Mouse (Mus musculus) yolk sac, embryonic 10.5 days (tissue): ENCODE measurements around the gene Cdipt.

Experiments used
- DNase-seq: peaks from one replicate; pipeline ENCODE4 v3.0.0-alpha.2; 2017; ENCODE audit warnings: low spot score

Cdipt gene

DNA sequence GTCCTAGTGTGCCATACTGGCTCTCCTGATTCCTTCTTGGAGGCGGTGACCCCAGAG, at the start of gene Cdipt:
TSS of gene Cdipt (plus strand) at position 22 of the 57 bp plus-strand sequence.
- no peak for DNase-seq

DNA sequence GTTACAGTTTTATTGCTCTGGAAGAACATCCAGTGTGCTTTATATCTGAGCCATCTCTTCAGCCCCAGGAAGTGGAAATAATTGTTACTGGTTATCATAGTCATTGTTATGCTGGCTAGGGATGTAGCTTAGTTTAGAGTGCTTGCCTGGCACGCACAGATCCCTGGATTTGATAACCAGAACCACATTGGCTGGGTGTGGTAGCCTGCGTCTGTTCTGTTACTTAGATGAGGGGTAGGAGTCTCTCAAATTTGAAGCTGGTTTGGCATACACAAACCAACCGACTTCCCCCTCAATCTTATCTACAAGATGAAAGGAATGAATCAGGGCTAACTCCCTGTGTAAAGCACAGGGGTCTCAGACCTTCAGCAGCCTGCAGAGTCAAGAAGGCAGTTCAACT, 49.4 kb upstream of the Cdipt start:
- no peak for DNase-seq

DNA sequence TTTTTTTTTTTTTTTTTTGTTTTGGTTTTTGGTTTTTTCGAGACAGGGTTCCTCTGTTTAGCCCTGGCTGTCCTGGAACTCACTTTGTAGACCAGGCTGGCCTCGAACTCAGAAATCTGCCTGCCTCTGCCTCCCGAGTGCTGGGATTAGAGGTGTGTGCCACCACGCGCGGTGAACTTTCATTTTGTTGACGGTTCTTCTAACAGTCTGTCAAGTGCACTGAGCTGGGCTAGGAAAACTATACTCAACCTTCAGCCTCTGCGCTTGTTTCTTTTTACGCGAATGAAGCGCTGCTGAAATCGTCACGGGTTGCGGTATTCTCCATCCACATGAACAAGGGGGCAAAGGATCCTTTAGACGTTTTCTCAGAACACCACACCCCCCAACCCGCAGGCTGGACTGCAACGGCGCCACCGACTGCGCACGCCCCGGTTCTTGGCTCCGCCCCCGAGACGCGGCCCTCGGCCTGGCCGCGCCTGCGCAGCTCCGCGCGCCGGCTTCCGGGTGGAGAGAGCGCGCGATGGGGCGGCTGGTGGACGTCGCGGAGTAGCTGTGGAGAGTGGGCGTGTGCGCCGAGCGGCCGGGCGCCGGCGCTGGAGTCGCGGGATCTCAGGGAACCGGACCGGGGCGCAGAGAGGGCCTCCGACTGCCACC, 47.2 kb upstream of the Cdipt start, which contains the start of gene Kctd13:
TSS of gene Kctd13 (plus strand) at position 496 of the 654 bp plus-strand sequence.
- DNase-seq: peak; percentile 92

DNA sequence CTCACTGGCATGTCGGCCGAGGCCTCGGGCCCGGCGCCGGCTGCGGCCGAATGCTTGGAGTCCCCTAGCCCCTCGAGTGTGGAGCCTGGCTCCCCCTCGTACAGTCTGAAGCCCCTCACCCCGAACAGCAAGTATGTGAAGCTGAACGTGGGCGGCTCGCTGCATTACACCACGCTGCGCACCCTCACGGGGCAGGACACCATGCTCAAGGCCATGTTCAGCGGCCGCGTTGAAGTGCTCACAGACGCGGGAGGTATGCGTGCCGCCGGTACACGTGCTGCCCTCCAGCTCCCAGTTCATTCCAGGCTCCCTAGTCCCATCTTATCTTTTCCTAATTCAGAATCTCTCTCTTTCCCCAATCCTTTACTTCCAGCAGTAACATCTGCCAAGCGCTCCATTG, 46.7 kb upstream of the Cdipt start:
- DNase-seq: no peak

DNA sequence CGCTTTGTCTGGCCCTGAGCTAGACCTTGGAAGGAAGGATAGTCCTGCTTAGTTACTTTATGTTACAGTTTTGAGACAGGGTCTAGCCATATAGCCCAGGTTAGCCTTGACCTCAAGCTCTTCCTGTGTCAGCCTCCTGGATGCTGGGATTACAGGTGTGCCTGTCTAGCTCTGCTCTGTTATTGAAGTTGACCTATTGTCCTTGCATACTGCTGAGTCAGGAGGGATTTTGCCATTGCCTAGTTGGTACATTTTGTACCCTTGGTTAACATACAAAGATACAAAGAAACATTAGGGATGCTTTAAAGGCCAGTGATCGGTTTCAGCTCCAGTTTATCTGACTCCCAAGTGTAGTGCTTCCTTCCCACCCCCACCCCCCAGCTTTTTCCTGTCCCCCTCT, 43.1 kb upstream of the Cdipt start:
- DNase-seq: no peak

DNA sequence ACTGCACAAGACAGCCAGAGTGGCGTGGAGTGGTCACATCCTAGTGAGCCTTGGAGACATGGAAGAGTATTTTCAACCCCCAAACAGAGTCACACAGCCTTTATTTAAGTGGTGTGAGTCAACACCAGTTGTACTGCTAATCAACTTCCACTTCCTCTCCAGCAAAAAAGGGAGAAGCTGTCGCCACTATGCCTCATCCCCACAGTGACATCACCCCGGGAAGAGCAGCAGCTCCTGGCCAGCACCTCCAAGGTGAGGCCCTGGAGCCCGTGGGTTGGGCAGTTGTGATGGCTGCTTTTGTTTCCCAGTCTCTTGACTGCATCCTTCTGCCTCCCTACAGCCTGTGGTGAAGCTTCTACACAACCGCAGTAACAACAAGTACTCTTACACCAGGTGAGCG, 34.5 kb upstream of the Cdipt start:
- DNase-seq: no peak

DNA sequence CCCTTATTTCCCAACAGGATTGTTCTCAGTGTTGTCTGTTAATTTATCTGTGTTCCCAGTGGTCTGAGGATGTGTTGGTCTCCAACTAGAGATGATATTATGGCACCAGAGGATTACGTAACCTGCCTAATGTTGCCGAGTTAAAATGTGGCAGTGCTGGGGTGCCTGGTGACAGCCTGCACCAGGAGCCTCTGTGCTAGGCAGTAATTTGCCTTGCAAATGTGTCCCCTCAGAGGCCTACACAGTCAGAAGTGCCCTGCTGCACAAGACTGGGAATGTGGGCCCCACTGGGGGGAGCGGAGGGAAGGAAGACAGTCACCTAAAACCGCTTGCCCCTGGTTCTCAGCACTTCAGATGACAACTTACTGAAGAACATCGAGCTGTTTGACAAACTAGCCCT, 33.9 kb upstream of the Cdipt start:
- no peak for DNase-seq

DNA sequence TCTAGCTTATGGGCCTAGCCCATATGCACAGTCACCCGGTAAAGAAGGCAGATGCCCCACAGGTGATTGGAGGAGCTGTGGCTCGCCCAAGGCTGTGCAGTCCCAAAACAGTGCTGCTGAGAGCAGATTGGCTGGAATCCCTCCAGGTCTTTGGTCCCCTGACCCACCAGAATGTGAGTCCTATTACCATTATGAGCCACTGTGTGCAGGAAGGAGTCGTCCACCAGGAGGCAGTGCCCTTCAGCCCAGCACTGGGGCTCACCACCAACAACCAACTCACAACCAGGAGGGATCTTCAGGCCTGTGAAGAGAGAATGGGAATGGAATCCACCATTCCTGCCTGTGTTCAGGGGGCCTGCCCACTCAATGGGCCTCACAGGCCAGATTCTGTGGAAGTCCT, 29.2 kb upstream of the Cdipt start:
- no peak for DNase-seq

DNA sequence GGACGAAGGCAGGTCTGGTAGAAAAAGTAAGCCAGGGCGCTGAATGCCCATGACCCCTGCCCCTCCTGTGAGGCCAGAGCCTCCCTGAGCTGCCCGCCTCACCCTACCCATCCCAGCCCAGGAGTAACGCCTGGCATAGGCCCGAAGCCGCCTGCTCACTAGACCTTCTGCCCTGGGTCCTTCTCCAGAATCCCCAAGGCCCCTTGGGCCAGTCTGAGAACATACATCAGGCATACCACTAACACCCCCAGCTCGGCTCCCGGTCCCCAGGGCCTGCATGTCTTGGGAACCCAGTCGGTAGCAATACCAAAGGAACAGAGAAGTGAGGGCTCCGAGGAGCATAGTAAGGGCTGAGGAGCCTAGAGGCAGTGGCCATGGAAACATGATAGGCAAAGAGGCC, 27.1 kb upstream of the Cdipt start:
- DNase-seq: no peak

DNA sequence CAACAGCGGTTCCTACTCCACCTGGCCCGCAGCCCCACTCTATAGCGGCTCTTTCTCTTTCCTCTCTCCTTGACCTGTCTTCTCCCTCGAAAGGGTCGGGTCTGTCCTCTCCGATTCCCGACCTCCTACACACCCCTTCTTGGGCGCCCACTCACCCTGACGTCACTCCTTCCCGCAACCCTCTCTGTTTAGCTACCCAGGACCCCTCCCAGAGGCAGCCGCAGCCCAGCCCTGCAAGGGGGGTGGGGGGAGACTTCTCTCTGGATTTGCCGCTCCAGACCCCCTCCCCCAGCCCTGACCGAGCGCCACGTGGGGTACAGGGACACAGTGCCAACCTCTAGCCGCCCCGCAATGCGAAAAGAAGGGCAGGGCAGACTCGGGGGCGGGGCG, 26.3 kb upstream of the Cdipt start, which contains the start of gene Asphd1:
TSS of gene Asphd1 (minus strand) at position 180 of the 390 bp plus-strand sequence.
- DNase-seq: no peak

DNA sequence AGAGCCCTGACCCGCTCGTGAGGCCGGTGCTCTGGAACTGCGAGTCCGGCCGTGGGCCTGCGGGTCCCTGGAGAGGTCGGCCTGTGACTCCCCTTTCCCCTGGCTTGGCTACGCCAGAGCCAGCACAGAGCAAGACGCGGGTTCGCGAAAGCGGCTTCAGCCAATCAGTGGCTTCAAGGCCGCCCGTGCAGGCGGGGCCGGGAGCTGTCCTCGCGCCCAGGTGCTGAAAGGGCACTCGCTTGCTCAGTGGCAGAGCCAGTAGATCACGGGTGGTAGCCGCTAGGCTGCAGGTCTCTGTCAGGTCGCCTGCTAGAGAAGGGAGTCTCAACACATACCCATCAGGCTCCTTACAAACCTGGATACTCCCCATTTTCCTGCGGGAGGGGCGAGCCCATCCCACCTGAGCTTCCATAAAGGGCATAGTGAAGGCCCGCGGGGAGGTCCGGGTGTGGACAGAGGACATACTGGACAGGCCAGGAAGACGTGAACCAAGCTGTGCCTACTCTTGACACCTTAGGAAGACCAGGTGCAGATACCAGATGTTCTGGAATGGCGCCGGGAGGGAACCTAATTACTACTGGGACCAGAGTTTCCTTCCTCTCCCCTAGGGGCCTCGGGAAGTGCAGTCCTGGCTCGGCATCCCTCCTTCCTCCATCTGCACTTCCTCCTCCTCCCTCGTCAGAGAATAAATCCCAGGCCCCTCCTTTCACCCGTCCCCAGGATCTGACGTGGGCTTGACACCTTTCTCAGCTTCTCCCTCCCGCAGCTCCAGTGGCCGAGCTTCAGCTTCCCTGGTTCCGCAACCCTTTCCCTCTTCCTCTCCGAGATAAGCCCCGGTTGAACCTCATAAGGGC, 25.7 kb upstream of the Cdipt start, which contains the start of gene Sez6l2:
TSS of gene Sez6l2 (plus strand) at position 771 of the 854 bp plus-strand sequence.
- DNase-seq: peak; percentile 89

DNA sequence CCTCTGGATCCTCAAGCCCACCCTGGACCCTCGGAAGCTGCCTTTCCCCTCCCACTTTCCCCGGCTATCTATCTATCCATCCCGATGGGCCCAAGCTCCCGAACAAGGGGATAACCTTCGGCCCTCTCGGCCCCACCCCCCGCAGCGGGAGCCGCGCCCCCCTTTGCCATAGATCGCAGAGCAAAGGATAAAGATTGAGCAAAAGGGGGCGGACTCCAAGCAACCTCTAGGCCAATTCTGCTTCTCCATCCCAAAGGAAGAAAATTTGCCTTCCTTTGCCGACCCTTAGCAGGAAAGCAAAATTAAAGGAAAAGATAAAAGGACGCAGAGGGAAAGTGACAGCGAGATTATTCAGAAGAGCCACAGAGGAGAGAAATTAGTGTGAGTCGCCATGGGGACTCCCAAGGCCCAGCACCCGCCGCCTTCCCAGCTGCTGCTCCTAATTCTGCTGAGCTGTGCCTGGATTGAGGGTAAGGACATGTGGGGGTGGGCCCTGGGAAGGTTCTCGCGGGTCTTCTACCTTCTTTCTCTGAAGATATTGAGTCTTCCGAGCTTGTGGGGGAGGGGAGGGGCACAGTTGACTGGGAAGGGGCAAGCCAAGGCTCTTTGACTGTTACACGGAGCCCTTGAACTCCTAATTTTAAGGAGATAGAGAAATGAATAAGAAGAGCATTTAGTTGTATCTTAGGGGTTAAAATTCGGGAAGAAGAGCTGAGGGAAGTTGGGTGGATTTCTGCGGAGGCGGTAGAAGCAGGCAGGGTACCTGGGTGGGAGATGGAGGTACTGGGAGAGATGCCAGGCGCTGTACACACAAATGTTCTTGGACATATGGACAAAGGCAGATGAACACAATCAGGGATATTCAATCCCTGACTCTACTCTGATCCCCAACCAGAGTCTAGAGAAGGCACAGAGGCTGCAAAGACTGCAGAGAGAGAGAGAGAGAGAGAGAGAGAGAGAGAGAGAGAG, 24.8 kb upstream of the Cdipt start:
- no peak for DNase-seq

DNA sequence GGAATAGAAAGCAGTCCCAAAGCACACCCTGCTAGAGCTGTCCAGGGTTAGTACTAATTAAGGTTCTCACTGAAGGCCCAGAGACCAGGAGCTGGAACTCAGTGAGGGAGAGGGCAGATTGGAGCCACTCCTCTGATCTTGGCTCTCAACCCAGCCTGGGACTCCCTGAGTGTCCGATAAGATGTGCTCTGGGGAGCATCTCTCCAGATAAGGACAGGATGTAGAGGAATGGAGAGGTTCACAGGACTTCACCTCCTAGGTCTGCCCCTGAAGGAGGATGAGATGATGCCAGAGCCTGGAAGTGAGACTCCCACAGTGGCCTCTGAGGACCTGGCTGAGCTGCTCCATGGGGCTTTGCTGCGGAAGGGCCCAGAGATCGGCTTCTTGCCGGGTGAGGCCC, 24.0 kb upstream of the Cdipt start:
- no peak for DNase-seq

DNA sequence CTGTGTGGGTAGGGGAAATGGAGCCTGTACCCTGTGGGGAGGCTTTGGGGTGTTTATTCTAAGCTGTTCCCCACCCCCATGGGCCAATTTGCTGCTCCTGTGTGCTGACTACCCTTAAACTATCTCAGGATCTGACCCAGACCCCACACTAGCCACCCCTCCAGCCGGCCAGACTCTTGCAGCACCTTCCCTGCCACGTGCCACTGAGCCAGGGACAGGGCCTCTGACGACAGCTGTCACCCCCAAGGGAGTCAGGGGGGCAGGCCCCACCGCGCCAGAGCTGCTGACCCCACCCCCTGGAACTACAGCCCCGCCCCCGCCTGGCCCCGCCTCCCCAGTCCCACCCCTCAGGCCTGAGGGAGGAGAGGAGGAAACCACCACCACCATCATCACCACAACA, 23.1 kb upstream of the Cdipt start:
- no peak for DNase-seq

DNA sequence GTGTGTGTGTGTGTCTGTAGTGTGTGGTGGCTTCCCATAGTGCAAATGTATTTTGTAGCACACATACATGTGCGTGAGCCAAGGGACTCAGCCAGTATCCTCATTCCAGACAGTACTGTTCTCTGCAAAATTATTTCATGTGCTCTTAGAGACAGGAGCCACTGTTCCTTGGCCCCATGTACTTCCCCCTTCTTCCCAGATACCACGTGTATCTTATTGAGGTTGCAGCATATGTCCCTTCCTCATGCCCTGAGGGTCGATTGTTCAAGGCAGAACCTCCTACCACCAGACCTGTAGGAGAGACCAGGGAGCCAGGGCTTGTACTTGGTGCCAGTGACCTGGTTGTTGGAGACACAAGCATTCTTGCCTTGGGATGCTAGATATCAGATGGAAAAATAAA, 20.6 kb upstream of the Cdipt start:
- DNase-seq: no peak

DNA sequence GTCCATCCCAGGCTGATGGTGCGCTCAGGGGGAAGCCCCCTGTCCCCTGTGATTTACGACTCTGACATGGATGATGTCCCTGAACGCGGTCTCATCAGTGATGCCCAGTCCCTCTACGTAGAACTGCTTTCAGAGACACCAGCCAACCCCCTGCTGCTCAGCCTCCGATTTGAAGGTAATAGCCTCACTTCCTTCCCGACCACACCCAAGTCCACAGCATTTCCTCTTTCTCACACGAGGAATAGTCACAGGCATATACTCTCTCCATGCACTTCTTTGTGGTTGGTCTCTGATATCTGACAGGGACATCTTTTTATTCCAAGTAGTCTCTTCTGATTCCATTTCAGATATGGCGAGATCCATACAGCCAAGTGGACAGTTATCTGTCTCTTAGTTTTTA, 15.9 kb upstream of the Cdipt start:
- DNase-seq: no peak

DNA sequence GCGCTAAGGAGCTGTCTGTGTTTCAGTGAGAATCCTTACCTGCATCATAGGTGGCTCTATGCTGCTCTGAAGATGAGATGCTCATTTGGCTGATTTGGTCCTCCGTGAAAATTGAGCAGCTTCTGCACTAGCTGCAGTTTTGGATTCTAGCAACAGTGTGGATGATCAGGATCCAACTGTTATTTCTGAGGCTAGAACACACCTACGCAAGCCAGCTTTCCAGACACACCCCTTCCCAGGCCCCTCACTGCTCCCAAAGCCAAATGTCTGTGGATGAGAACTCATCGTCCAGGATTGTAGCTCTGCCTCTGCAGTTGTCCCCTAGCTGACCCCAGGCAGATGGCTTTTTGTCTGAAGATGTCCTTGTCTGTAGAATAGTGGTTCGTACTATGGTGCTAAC, 14.6 kb upstream of the Cdipt start:
- no peak for DNase-seq

DNA sequence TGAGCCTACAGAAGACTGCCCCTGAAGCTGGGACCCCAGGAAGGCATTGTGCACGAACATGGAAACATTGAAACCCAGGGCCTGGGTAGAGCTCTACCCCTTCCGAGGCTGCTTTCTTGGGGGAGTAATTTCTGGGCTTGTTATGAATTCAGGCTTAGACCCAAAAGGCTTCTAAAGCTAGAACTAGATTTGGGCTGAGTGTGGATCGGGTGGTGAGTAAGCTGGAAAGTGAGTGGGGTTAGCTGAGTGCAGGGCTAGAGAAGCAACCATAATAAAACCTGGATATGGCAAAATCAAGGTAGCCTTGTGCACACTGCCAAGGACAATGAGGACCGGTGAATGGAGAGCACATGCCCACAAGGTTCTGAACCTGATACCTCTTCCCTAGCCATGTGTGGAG, 13.7 kb upstream of the Cdipt start:
- no peak for DNase-seq

DNA sequence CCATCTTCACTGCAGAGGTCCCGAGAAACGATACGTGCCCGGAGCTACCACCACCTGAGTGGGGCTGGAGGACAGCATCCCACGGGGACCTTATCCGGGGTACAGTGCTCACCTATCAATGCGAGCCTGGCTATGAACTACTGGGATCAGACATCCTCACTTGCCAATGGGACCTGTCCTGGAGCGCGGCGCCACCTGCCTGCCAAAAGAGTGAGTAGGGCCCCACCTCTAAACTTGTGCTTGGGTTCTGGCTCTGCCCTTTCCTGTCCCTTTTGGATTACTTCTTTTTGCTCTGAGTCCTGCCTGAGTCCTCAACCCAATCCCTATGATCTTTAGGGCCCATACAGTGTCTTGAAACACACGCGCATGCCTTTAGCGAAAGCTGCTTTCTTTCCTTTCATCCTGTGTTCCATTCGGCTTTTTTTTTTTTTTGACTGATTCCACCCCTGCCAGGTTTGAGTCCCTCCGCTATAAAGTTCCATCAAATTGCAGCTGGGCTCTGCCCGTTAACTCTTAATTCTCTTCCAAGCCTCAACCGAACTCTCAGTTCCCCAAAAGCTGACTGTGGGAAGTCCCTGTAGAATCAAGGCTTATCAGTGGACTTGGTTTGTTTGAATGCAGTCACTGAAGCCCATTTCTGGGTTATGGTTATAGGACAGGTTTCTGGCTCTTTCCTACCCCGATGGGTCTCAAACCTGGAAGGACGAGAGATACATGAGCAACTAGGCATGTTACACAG, 12.0 kb upstream of the Cdipt start:
- peak; percentile 20 for DNase-seq

DNA sequence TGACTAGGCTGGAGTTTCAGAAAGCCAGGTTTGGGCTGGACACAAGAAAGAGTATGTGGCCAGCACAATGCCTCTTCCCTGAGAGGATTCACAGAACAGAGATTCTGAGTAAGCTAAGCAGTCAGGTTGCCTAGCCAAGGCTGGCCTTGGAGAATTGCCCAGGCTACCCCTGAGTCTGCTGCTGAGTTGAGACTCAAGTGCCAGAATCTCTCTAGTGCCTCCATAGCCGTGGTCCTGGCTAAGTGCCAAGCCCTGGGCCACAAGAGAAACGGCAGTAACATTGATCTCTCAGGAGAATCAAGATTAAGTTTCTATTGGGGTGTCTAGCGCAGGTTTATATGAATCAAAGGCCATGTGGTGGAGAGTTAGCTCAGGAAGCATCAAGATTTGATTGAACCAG, 10.1 kb upstream of the Cdipt start:
- no peak for DNase-seq

DNA sequence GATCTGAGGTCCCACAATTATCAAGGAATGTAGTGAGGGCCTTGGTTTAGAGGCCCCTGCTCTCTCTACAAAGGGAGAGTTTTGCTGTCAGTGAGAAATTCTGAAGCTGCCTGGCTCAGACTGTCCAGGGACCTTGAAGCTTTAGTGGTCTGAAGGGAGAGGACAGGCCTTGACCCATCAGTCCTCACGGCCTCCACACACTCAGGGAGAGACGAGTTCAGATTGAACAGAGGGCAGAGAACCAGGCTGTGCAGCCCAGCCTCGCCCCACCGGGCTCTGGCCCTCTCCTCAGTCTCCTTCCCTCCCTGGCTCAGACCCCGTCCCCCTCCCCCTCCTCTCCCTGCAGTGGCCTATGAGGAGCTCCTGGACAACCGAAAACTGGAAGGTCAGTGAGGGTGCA, 8.4 kb upstream of the Cdipt start:
- DNase-seq: no peak

DNA sequence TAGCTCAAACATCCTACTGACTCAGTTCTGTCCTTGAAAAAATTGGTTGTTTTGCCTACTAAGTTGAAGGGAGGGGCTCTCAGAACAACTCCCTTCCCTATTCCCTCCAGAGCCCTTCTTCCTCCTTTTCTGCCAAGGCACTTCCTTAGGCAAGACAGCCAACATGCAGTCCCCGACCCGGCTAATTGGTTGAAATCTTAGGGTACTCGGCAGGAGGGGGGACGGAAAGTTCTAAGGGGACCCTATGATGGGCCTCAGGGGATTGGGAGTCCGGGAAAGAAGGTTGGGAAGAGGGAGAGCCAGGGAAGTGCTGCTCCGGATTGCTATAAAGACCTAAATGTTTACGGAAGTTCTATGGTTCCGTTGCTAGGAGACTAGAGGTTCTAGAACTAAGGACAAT, 221 bp upstream of the Cdipt start:
- DNase-seq: no peak
